Mouse (Mus musculus) forebrain, embryonic 16.5 days (tissue): ENCODE measurements around the gene Tmem259. TPM values are rescaled to one million over a fixed set of nuclear protein-coding genes. Genes with fewer than 3 reads are reported as not detected.

Experiments used
- ATAC-seq: fragments of 200-750 bp; cut with Nextera tagmentation; 2 replicates; pipeline ENCODE4 v1.8.0; 2017; ENCODE audit warnings: mild to moderate bottlenecking, moderate library complexity
- H3K27ac ChIP-seq: fragments of 300-500 bp; sonication (generic); 2 replicates; pipeline ENCODE4 v1.5.1; 2014; ENCODE audit warnings: low read length, control low read depth
- H3K27me3 ChIP-seq: fragments of 300-500 bp; sonication (generic); replicated peaks from 2 replicates; pipeline ENCODE4 v1.6.1; 2014; ENCODE audit warnings: low read length; ENCODE audit not compliant: control insufficient read depth, insufficient read depth
- H3K36me3 ChIP-seq: fragments of 300-500 bp; sonication (generic); 2 replicates; pipeline ENCODE4 v1.6.1; 2014; ENCODE audit not compliant: control insufficient read depth, insufficient read depth
- H3K4me1 ChIP-seq: fragments of 300-500 bp; sonication (generic); replicated peaks from 2 replicates; pipeline ENCODE4 v1.6.1; 2014; ENCODE audit warnings: low read length; ENCODE audit not compliant: control insufficient read depth, insufficient read depth
- H3K4me2 ChIP-seq: fragments of 300-500 bp; sonication (generic); 2 replicates; pipeline ENCODE4 v1.6.1; 2014; ENCODE audit warnings: mild to moderate bottlenecking, low read length, control low read depth
- H3K4me3 ChIP-seq: fragments of 300-500 bp; sonication (generic); replicated peaks from 2 replicates; pipeline ENCODE4 v1.5.1; 2014; ENCODE audit warnings: mild to moderate bottlenecking, low read length, control low read depth
- H3K9ac ChIP-seq: fragments of 300-500 bp; sonication (generic); replicated peaks from 2 replicates; pipeline ENCODE4 v1.6.1; 2014; ENCODE audit warnings: low read depth, low read length, control low read depth
- H3K9me3 ChIP-seq: fragments of 300-500 bp; sonication (generic); 2 replicates; pipeline ENCODE4 v1.6.1; 2016; ENCODE audit warnings: low read length; ENCODE audit not compliant: control insufficient read depth
- WGBS: fragments of 180-500 bp; shearing (Covaris S2); extraction: QIAGEN DNeasy Blood & Tissue Kit; methylation state at CpG from one replicate; pipeline ENCODE4 v1.1.7; 2014; 5-methylcytosine and 5-hydroxymethylcytosine counted together
- polyA plus RNA-seq: library from polyadenylated mRNA; unstranded; fragments of >200 nt; fragmentation: Nextera tagmentation; extraction: Ambion mirVana; gene quantifications from 2 replicates; pipeline ENCODE4 v1.2.1, GENCODE M21; 2015

Tmem259 gene
- polyA plus RNA-seq, 1 experiment from 2014 or later: 12.8 TPM

DNA sequence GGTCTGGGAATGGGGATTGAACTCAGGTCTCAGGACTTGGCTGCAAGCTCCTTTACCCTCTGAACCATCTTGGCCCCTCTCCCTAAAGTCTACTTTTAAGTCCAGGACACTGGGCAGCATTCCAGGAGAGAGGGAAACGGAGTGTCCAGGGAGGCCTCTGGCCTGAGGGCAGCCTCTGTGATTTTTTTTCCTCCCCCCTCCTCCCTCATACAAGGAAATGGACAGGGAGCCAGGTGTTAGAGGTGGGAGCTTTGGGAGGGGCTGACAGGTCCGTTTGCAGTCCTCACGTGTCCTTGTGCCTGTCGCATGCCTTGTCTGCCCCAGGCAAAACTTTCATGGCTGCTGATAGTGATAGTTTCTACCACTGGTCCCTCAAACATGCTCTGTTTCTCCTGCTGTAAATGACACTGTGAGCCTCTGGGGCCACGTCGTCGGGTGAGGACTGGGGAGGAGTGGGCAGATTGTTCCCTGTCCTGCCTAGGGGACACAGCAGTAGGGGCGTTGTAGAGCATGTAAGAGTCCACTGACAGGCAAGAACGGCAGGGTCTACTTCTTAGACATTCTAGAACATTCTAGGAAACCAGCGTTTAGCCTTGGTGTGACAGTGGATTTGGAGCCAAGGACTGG lies 47.7 kb downstream of the Tmem259 start:
- Histone ChIP-seq H3K4me1 (peaks cover 20% of the 10 kb centered on the region), H3K27ac (no peak overlapping the region)

DNA sequence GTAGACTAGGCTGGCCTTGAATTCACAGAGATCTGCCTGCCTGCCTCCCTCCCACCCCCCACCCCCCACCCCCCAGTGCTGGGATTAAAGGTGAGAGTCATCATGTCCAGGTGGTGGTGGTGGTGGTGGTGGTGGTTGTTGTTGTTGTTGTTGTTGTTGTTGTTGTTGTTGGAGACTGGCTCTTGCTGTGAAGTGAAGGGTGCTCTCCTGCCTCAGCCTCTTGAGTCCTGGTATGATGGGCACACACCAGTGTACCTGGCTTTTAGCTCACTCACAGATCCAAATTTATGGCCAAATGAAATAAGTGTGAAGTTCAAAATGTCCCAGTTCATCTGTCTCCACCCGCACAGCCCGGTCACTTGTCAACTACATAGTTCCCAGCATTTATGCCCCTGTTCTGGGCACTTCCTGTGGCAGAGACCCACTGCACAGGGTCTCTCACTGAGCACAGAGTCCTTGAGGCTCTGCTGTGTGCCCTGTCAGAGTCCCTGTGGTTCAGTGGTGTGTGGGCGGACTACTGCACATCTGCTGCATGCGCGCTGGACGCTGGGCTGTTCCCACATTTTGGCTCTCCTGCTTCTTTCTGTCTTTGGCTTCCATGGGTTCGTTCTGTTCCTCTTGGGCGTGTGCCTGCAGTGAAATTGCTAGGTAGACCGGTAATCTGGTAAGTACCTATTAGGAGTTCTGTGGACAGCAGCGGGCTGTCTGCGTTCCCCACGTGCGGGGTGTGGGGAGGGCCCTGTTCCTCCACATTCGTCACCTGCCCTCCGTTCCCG lies 49.1 kb downstream of the Tmem259 start:
- ATAC-seq: no peak
- Histone ChIP-seq H3K27ac (no peak overlapping the region), H3K4me1 (peaks cover 20% of the 10 kb centered on the region), H3K9ac (no peak overlapping the region), H3K27me3 (no peaks in the 10 kb centered on the region), H3K9me3 (no peaks in the 10 kb centered on the region), H3K4me3 (no peak overlapping the region), H3K4me2 (no peak overlapping the region), H3K36me3 (no peaks in the 10 kb centered on the region)
- 89% methylated on average over 16 of the region's 16 CpGs for WGBS

More for the DNA sequence above, 47.7 kb downstream of the Tmem259 start:
- H3K9ac ChIP-seq: no peak overlapping the region
- no peak overlapping the region for H3K4me3 ChIP-seq
- H3K9me3 ChIP-seq: no peaks in the 10 kb centered on the region
- ATAC-seq: no peak
- no peaks in the 10 kb centered on the region for H3K36me3 ChIP-seq
- no peaks in the 10 kb centered on the region for H3K27me3 ChIP-seq
- no peak overlapping the region for H3K4me2 ChIP-seq
- WGBS: 76% methylated on average over 10 of the region's 10 CpGs

DNA sequence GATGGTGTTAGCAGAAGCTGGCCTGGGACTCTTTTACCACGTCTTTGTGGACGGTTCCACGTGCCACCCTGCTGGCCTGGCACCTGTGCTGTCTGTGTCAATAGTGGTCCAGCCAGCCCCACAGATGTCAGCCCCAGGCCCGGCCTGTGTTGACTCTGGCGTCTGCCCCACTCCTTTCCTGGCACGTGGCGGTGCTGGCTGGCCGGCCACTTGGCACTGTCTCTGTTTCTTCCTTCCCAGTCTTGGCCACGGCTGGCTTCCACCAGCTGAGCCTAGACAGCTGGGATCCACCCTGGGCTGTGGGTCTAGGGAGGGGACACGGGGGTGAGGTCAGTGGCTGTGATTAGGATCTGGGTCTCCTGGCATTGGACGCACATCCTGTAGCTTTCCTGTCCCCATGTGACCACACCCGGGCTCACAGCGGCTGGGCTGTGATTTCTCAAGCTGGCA lies 49.8 kb downstream of the Tmem259 start:
- Histone ChIP-seq H3K9me3 (no peaks in the 10 kb centered on the region), H3K36me3 (no peaks in the 10 kb centered on the region), H3K4me3 (no peak overlapping the region), H3K27me3 (no peaks in the 10 kb centered on the region), H3K27ac (peak overlapping the region; percentile 54; the same call in 1 of the 2 replicates), H3K9ac (no peak overlapping the region), H3K4me2 (no peak overlapping the region), H3K4me1 (peaks cover 23% of the 10 kb centered on the region)
- peak; percentile 63 for ATAC-seq
- WGBS: 42% methylated on average over 13 of the region's 13 CpGs

DNA sequence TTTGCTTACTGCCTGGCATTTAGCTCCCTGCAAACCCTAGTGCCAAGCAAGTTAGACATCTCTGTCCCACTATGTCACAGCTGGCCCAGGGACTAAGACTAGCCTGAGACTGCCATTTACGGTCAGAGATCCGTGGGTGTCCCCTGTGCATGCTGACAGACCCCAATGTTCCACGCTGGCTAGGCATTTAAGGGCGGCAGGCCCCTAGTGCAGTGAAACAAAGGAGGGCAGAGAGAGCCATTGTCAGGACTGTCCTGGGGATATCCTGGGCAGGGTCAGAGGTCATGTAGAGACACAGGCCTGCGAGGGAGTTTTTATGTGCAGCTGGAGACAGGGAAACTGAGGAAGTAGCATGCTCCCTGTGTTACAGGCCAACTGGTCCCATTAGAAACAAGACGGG lies 50.3 kb downstream of the Tmem259 start:
- H3K27ac ChIP-seq: peak overlapping the region; percentile 54; the same call in 1 of the 2 replicates
- H3K9ac ChIP-seq: no peak overlapping the region
- peaks cover 28% of the 10 kb centered on the region for H3K4me1 ChIP-seq
- 29% methylated on average over 6 of the region's 6 CpGs for WGBS
- H3K36me3 ChIP-seq: no peaks in the 10 kb centered on the region
- no peak for ATAC-seq
- H3K4me2 ChIP-seq: no peak overlapping the region
- H3K9me3 ChIP-seq: no peaks in the 10 kb centered on the region
- no peak overlapping the region for H3K4me3 ChIP-seq
- H3K27me3 ChIP-seq: no peaks in the 10 kb centered on the region

DNA sequence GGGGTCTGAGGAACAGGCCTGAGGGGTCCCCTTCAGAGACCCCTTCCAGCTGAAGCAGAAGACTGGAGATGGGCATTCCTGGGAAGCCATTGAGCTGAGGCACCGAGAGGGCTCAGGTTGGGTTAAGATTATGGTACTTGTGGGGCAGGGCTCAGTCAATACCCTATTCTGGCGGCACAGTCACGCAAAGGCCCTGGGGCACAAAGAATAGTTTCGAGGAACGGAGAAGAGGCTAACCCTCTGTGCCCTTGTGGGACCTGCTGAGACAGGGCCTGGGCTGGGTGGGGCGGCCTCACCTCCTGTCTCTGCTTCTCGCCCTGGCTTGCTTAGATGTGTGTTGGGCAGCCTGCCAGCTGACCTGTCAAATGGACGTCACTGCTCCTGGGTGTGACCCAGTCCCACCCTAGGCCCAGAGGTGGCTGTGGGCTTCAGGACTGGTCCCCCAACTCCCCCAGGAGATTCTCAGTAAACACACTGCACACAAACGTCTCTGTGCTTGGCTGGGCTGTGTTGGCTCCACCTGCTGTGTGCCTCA lies 50.9 kb downstream of the Tmem259 start:
- no peak overlapping the region for H3K4me3 ChIP-seq
- WGBS: 71% methylated on average over 9 of the region's 9 CpGs
- H3K36me3 ChIP-seq: no peaks in the 10 kb centered on the region
- no peak for ATAC-seq
- no peak overlapping the region for H3K27ac ChIP-seq
- H3K27me3 ChIP-seq: no peaks in the 10 kb centered on the region
- H3K9ac ChIP-seq: no peak overlapping the region
- H3K9me3 ChIP-seq: no peaks in the 10 kb centered on the region
- H3K4me2 ChIP-seq: no peak overlapping the region
- H3K4me1 ChIP-seq: peaks cover 30% of the 10 kb centered on the region

DNA sequence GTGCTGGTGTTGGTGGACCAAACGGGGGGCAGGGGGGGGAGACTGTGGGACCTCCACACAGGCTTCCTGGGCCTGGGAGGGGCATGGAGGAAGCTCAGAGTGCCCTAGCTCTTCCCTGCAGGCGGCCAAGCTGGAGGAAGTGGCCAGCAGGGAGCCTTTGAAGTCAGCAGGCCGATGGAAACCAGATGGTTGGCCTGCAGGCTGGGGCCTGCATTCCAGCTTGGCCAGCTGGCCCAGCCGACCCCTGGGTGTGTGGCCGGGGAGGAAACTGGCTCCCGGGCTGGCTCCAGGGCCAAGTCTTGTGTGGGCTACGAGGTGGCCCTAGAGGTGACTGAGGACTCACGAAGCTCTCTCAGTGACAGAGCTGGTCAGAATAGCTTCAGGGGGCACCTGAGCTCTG lies 51.4 kb downstream of the Tmem259 start:
- Histone ChIP-seq H3K4me3 (no peak overlapping the region), H3K9ac (no peak overlapping the region), H3K4me2 (no peak overlapping the region), H3K36me3 (no peaks in the 10 kb centered on the region), H3K4me1 (peaks cover 30% of the 10 kb centered on the region), H3K9me3 (no peaks in the 10 kb centered on the region), H3K27me3 (no peaks in the 10 kb centered on the region), H3K27ac (no peak overlapping the region)
- WGBS: 26% methylated on average over 8 of the region's 8 CpGs
- ATAC-seq: no peak

DNA sequence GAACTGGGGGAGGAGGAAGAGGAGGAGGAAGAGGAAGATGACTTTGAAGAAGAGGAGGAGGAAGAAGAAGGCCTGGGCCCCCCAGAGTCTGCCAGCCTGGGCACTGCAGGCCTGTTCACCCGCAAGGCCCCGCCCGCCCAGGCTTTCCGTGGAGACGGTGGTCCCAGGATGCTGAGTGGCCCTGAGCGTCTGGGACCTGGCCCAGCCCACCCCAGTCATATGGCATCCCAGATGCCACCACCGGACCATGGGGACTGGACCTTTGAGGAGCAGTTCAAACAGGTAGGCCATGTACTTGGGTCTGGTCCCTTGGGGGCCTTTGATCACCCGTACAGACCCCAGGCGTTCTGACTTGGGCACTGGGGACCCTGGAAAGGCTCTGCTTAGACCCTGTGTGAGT lies 52.3 kb downstream of the Tmem259 start:
- WGBS: 80% methylated on average over 9 of the region's 9 CpGs
- Histone ChIP-seq H3K4me1 (peaks cover 24% of the 10 kb centered on the region), H3K36me3 (no peaks in the 10 kb centered on the region), H3K27me3 (no peaks in the 10 kb centered on the region), H3K27ac (no peak overlapping the region), H3K4me2 (no peak overlapping the region), H3K9ac (no peak overlapping the region), H3K4me3 (no peak overlapping the region), H3K9me3 (no peaks in the 10 kb centered on the region)
- no peak for ATAC-seq

DNA sequence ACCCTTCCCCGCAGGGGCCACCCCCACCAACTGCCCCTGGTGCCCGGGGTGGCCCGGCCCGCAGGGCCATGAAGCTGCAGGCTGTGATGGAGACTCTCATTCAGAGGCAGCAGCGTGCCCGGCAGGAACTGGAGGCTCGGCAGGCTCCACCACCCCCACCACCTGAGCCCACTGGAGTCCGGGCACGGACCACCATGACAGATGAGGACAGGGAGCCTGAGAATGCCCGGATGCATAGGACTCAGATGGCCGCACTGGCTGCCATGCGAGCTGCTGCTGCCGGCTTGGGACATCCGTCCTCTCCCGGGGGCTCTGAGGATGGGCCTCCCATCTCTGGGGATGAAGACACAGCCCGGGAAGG lies 53.3 kb downstream of the Tmem259 start:
- Histone ChIP-seq H3K9ac (no peak overlapping the region; the same call in 1 of the 2 replicates), H3K9me3 (no peaks in the 10 kb centered on the region), H3K4me3 (no peak overlapping the region), H3K4me1 (peaks cover 27% of the 10 kb centered on the region), H3K27me3 (no peaks in the 10 kb centered on the region), H3K36me3 (no peaks in the 10 kb centered on the region), H3K4me2 (no peak overlapping the region), H3K27ac (no peak overlapping the region)
- WGBS: 88% methylated on average over 16 of the region's 16 CpGs
- no peak for ATAC-seq

DNA sequence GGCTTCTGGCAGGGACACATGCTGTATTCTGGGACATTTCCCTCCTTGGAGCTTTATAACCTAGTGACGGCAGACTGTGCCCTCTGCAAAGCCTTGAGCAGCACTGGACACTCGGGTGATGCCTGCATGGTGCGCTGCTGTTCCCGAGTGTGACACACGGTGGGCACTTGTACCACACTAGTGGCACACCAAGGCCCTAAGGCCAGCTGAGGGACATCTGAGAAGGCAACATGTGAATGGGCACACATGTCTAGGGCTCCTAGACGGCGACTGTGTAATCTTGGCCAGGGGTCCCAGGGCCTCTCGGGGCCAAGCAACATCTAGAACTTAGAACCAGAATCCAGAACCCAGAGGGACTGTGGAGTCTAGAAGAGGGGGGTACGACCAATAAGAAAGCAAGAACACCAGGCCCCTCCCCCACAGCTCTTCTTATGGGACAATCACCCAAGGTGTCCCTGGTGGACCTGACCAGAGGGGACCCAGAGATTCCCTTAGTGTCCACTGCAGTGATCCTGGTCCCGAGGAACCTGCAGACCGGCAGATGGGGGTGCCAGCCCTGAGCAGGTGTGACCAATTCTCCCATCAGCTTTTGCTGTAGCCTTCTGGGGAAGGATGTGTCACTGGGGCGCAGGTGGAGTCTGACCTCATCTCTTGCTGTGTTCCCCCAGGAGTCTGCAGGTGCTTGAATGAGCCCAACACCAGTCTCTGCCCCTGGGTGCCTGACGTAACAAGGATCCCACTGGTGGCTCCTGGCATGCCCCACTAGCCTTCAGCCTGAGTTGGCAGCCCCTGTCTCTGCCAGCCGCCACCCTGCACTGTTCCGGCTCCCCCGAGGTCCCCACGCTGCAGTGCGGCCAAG lies 53.9 kb downstream of the Tmem259 start:
- Histone ChIP-seq H3K27me3 (no peaks in the 10 kb centered on the region), H3K4me1 (peaks cover 32% of the 10 kb centered on the region), H3K36me3 (no peaks in the 10 kb centered on the region), H3K4me3 (no peak overlapping the region), H3K9ac (no peak overlapping the region; the same call in 1 of the 2 replicates), H3K4me2 (no peak overlapping the region), H3K27ac (no peak overlapping the region), H3K9me3 (no peaks in the 10 kb centered on the region)
- 87% methylated on average over 18 of the region's 18 CpGs for WGBS
- ATAC-seq: no peak
